Mouse (Mus musculus): ENCODE measurements around the gene Prkab2.

GRCm38 (mm10) chr3:97666154-97666553 lies 8.2 kb downstream of the Prkab2 start:
- TF ChIP-seq POLR2A (IDR thresholded peaks at IDR 0.05; ENCODE audit: insufficient read length, low read depth) (no peak), POLR2AphosphoS2 (IDR thresholded peaks at IDR 0.05; ENCODE audit: insufficient read length, low read depth) (no peak), SRF (IDR thresholded peaks at IDR 0.05; ENCODE audit: control insufficient read depth, insufficient read length, low read depth) (no peak), REST (IDR thresholded peaks at IDR 0.05; ENCODE audit: insufficient read depth, insufficient read length) (no peak), MYOG (IDR thresholded peaks at IDR 0.05; ENCODE audit: control insufficient read depth in 1 of 3, insufficient read depth in 1 of 3, insufficient read length in 2 of 3, low read depth in 2 of 3) (peak in 1 of 3 experiments; percentile 41), USF1 (IDR thresholded peaks at IDR 0.05; ENCODE audit: low read depth) (no peak), MAX (IDR thresholded peaks at IDR 0.05; ENCODE audit: low read depth) (no peak)

Data from myocyte (in vitro differentiated cells).